Mouse (Mus musculus) liver, embryonic 14.5 days (tissue): Measurements from ENCODE around the gene Vps35l. TPM values are rescaled to one million over a fixed set of nuclear protein-coding genes. Genes with fewer than 3 reads are reported as not detected.

Experiments used
- ATAC-seq: fragments of 200-750 bp; cut with Nextera tagmentation; 2 replicates; pipeline ENCODE4 v1.8.0; 2017; ENCODE audit warnings: moderate number of reproducible peaks, mild to moderate bottlenecking, moderate library complexity; ENCODE audit not compliant: insufficient read depth
- DNase-seq, 3 experiments: peaks; one replicate each; pipeline ENCODE4 v3.0.0-alpha.2; 2012 to 2013; ENCODE audit warnings: low read depth in 3 of 3, low spot score in 3 of 3
- H3K27ac ChIP-seq: fragments of 300-500 bp; sonication (generic); 2 replicates; pipeline ENCODE4 v1.5.1; 2014; ENCODE audit warnings: moderate library complexity, mild to moderate bottlenecking, control low read depth, inconsistent platforms
- H3K27me3 ChIP-seq: fragments of 300-500 bp; sonication (generic); 2 replicates; pipeline ENCODE4 v1.6.1; 2014; ENCODE audit warnings: mild to moderate bottlenecking, low read length, moderate library complexity; ENCODE audit not compliant: control insufficient read depth, insufficient read depth
- H3K36me3 ChIP-seq: fragments of 300-500 bp; sonication (generic); replicated peaks from 2 replicates; pipeline ENCODE4 v1.6.1; 2014; ENCODE audit warnings: low read depth; ENCODE audit not compliant: control insufficient read depth, insufficient read depth
- H3K4me1 ChIP-seq, 2 experiments: fragments of 200-500 bp in 1 of 2; fragments of 300-500 bp in 1 of 2; sonication (generic) in 1 of 2; replicated peaks; 2 replicates each; pipeline ENCODE4 v1.6.1; 2012 to 2014; ENCODE audit warnings: antibody characterized with exemption in 1 of 2, inconsistent platforms in 1 of 2, low read length in 1 of 2; ENCODE audit not compliant: control insufficient read depth in 2 of 2, insufficient read depth in 2 of 2
- H3K4me2 ChIP-seq: fragments of 300-500 bp; sonication (generic); 2 replicates; pipeline ENCODE4 v1.6.1; 2014; ENCODE audit warnings: low read depth, mild to moderate bottlenecking, control low read depth, moderate library complexity
- H3K4me3 ChIP-seq, 2 experiments: fragments of 200-500 bp in 1 of 2; fragments of 300-500 bp in 1 of 2; sonication (generic) in 1 of 2; 2 replicates each; pipeline ENCODE4 v1.5.1; 2012 to 2014; ENCODE audit warnings: low read depth in 2 of 2, low read length in 2 of 2, mild to moderate bottlenecking in 2 of 2, control low read depth in 1 of 2, inconsistent platforms in 1 of 2, moderate library complexity in 1 of 2; ENCODE audit not compliant: insufficient read depth in 1 of 2
- H3K9ac ChIP-seq: fragments of 300-500 bp; sonication (generic); replicated peaks from 2 replicates; pipeline ENCODE4 v1.6.1; 2014; ENCODE audit warnings: mild to moderate bottlenecking, control low read depth, moderate library complexity
- H3K9me3 ChIP-seq: fragments of 300-500 bp; sonication (generic); 2 replicates; pipeline ENCODE4 v1.6.1; 2016; ENCODE audit warnings: low read length, mixed read lengths; ENCODE audit not compliant: control insufficient read depth
- CTCF ChIP-seq: IDR thresholded peaks from 2 replicates; pipeline ENCODE4 v1.5.1; 2016; ENCODE audit warnings: antibody characterized with exemption, low read depth, control low read depth
- EP300 ChIP-seq: IDR thresholded peaks from 2 replicates; pipeline ENCODE4 v1.6.1; 2016; ENCODE audit warnings: antibody characterized with exemption, low read depth
- WGBS: fragments of 180-500 bp; shearing (Covaris S2); extraction: QIAGEN DNeasy Blood & Tissue Kit; methylation state at CpG from one replicate; pipeline ENCODE4 v1.1.7; 2014; ENCODE audit not compliant: insufficient replicate concordance; 5-methylcytosine and 5-hydroxymethylcytosine counted together
- polyA plus RNA-seq, 2 experiments: library from polyadenylated mRNA; depleted of rRNA in 1 of 2; stranded (reverse) in 1 of 2; unstranded in 1 of 2; fragments of >200 nt; fragmentation: Nextera tagmentation in 1 of 2; extraction: Ambion mirVana in 1 of 2; gene quantifications; 2 replicates each; pipeline versions ENCODE4 v1.2.1 to v1.2.3; 2012 to 2014

Vps35l gene
- polyA plus RNA-seq, 2 experiments = 26.1 to 33.2 TPM

- no peak overlapping the region for H3K27ac ChIP-seq
- no peak overlapping the region for H3K4me3 ChIP-seq
- DNase-seq = no peak
- peaks cover 3% of the 10 kb centered on the region; the same call in 1 of the 2 replicates for H3K36me3 ChIP-seq
- H3K4me2 ChIP-seq = no peak overlapping the region
- no peak for ATAC-seq
- no peaks in the 10 kb centered on the region for H3K9me3 ChIP-seq
- TF ChIP-seq EP300 (no peak), CTCF (no peak)
- 58% methylated on average over 8 of the region's 8 CpGs for WGBS
- H3K9ac ChIP-seq = no peak overlapping the region
- H3K27me3 ChIP-seq = no peaks in the 10 kb centered on the region
- H3K4me1 ChIP-seq = no peaks in the 10 kb centered on the region
Observed at GRCm38 (mm10) chr7:118765604-118766003, 25.6 kb downstream of the Vps35l start.

- no peak overlapping the region for H3K4me3 ChIP-seq
- H3K4me2 ChIP-seq = no peak overlapping the region
- H3K4me1 ChIP-seq = no peaks in the 10 kb centered on the region
- DNase-seq (peak in 2 of 3 experiments; percentile 33 to 37), ATAC-seq (no peak)
- H3K9me3 ChIP-seq = no peaks in the 10 kb centered on the region
- no peak overlapping the region for H3K9ac ChIP-seq
- peak; percentile 91 for TF ChIP-seq CTCF
- TF ChIP-seq EP300 = no peak
- H3K27me3 ChIP-seq = no peaks in the 10 kb centered on the region
- H3K36me3 ChIP-seq = no peaks in the 10 kb centered on the region; the same call in 1 of the 2 replicates
- no peak overlapping the region for H3K27ac ChIP-seq
- 57% methylated on average over 18 of the region's 18 CpGs for WGBS
Observed at GRCm38 (mm10) chr7:118766119-118766833, 26.2 kb downstream of the Vps35l start.

- no peak overlapping the region for H3K9ac ChIP-seq
- WGBS = 78% methylated on average over 5 of the region's 5 CpGs
- H3K27me3 ChIP-seq = no peaks in the 10 kb centered on the region
- H3K4me2 ChIP-seq = no peak overlapping the region
- no peaks in the 10 kb centered on the region for H3K4me1 ChIP-seq
- ATAC-seq (no peak), DNase-seq (no peak)
- no peak for TF ChIP-seq EP300
- TF ChIP-seq CTCF = no peak
- H3K27ac ChIP-seq = no peak overlapping the region
- H3K9me3 ChIP-seq = no peaks in the 10 kb centered on the region
- no peak overlapping the region for H3K4me3 ChIP-seq
- no peaks in the 10 kb centered on the region; the same call in 1 of the 2 replicates for H3K36me3 ChIP-seq
Observed at GRCm38 (mm10) chr7:118766834-118767224, 26.8 kb downstream of the Vps35l start.

- Histone ChIP-seq H3K4me3 (no peak overlapping the region), H3K4me2 (no peak overlapping the region), H3K36me3 (no peaks in the 10 kb centered on the region; the same call in 1 of the 2 replicates), H3K27ac (no peak overlapping the region), H3K9me3 (no peaks in the 10 kb centered on the region), H3K9ac (no peak overlapping the region), H3K4me1 (no peaks in the 10 kb centered on the region), H3K27me3 (no peaks in the 10 kb centered on the region)
- TF ChIP-seq CTCF = no peak
- TF ChIP-seq EP300 = no peak
- DNase-seq (no peak), ATAC-seq (no peak)
- WGBS = 68% methylated on average over 8 of the region's 8 CpGs
Observed at GRCm38 (mm10) chr7:118769208-118769607, 29.2 kb downstream of the Vps35l start.

- H3K9ac ChIP-seq = no peak overlapping the region
- DNase-seq = no peak
- no peak overlapping the region for H3K4me2 ChIP-seq
- H3K27me3 ChIP-seq = no peaks in the 10 kb centered on the region
- H3K36me3 ChIP-seq = no peaks in the 10 kb centered on the region; the same call in 1 of the 2 replicates
- 3% methylated on average over 1 of the region's 1 CpGs for WGBS
- TF ChIP-seq CTCF (no peak), EP300 (no peak)
- H3K27ac ChIP-seq = no peak overlapping the region
- no peaks in the 10 kb centered on the region for H3K9me3 ChIP-seq
- H3K4me1 ChIP-seq = no peaks in the 10 kb centered on the region
- H3K4me3 ChIP-seq = no peak overlapping the region
- no peak for ATAC-seq
Observed at GRCm38 (mm10) chr7:118769655-118770054, 29.6 kb downstream of the Vps35l start.
